10 mouse cellular contexts compared by ENCODE assay signal in the genomic region with DNA sequence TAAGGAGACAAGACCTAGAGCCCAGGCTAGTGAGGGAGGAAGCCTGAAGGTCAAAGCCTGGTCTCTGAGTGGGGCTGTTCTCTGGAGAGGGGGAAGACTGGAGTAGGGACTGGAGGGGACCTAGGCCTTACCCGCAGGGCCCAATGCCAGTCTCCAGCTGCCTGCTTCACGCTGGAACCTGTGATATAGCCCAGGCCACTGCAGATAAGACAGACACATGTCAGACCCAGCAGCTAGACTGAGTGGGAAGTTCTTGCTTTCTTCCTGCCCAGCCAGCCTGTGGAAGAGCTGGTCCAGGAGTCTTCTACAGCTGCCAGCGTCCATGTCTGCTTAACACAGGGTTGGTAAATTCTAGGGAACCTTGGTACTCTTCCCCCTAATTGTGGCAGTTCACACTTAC. TPM values are rescaled to one million over a fixed set of nuclear protein-coding genes. Genes with fewer than 3 reads are reported as not detected.
DNase-seq lines count a peak whose midpoint lies in the region; ATAC-seq and TF ChIP-seq lines count a peak whose summit lies in the region.
"Had no signal": no experiment of that assay in that cellular context is flagged by ENCODE, and none has a peak within 500 bp of the region (broad histone marks: within the 10 kb centered on the region; RNA-seq: fewer than 3 reads in every experiment).

No protein-coding gene starts in this region.

- H3K4me3 ChIP-seq in heart, embryonic 13.5 days = no peak overlapping the region
- H3K4me3 ChIP-seq in lung, embryonic 16.5 days (ENCODE audit: low read length) = no peak overlapping the region
- H3K4me3 ChIP-seq in intestine, postnatal 0 days (ENCODE audit: low read depth, low read length) = no peak overlapping the region
- H3K4me3 ChIP-seq in stomach, embryonic 15.5 days (replicated peaks) = no peak overlapping the region
- H3K4me3 ChIP-seq in forebrain, postnatal 0 days (ENCODE audit: low read depth, low read length) = no peak overlapping the region
- H3K4me3 ChIP-seq: hindbrain, embryonic 13.5 days had no signal

- no peak for TF ChIP-seq CTCF in intestine, postnatal 0 days (IDR thresholded peaks at IDR 0.05; ENCODE audit: low read depth)
- TF ChIP-seq CTCF in forebrain, postnatal 0 days (IDR thresholded peaks at IDR 0.05; ENCODE audit: low read depth) = no peak

- DNase-seq in heart, postnatal 10 days = no peak
- no peak for DNase-seq in lung, postnatal 14 days
- DNase-seq in spleen, postnatal 14 days (ENCODE audit: low spot score in 2 of 2) = no peak
- no peak for DNase-seq in forebrain, postnatal 0 days
- DNase-seq: midbrain, embryonic 14.5 days had no signal

- peak overlapping the region; percentile 4; the same call in 1 of the 2 replicates for H3K4me2 ChIP-seq in heart, embryonic 13.5 days
- no peak overlapping the region for H3K4me2 ChIP-seq in lung, embryonic 16.5 days (ENCODE audit: low read depth, low read length)
- no peak overlapping the region for H3K4me2 ChIP-seq in intestine, postnatal 0 days (replicated peaks; ENCODE audit: low read depth)
- H3K4me2 ChIP-seq in stomach, embryonic 15.5 days = no peak overlapping the region
- no peak overlapping the region for H3K4me2 ChIP-seq in forebrain, postnatal 0 days (ENCODE audit: low read depth)
- H3K4me2 ChIP-seq: hindbrain, embryonic 13.5 days had no signal

- H3K9me3 ChIP-seq in heart, embryonic 13.5 days = no peaks in the 10 kb centered on the region
- H3K9me3 ChIP-seq in lung, embryonic 16.5 days (ENCODE audit: control insufficient read depth, low read length) = no peaks in the 10 kb centered on the region
- H3K9me3 ChIP-seq in intestine, postnatal 0 days (ENCODE audit: control insufficient read depth) = no peaks in the 10 kb centered on the region
- H3K9me3 ChIP-seq in stomach, embryonic 15.5 days = no peaks in the 10 kb centered on the region
- H3K9me3 ChIP-seq in forebrain, postnatal 0 days (ENCODE audit: low read length) = no peaks in the 10 kb centered on the region
- H3K9me3 ChIP-seq: hindbrain, embryonic 13.5 days had no signal

- no peak for ATAC-seq in heart, embryonic 13.5 days (ENCODE audit: extremely low read depth, insufficient number of reproducible peaks, low FRiP score, low TSS enrichment)
- ATAC-seq in lung, embryonic 16.5 days (ENCODE audit: low read depth) = no peak; the same call in 1 of the 2 replicates
- ATAC-seq in intestine, postnatal 0 days = no peak
- no peak for ATAC-seq in stomach, embryonic 15.5 days (ENCODE audit: insufficient read depth, low FRiP score, low read depth)
- no peak for ATAC-seq in forebrain, postnatal 0 days

- no peaks in the 10 kb centered on the region for H3K27me3 ChIP-seq in heart, embryonic 13.5 days (replicated peaks)
- no peaks in the 10 kb centered on the region for H3K27me3 ChIP-seq in lung, embryonic 16.5 days (ENCODE audit: control insufficient read depth, insufficient read depth, low read depth, low read length)
- H3K27me3 ChIP-seq in intestine, postnatal 0 days (replicated peaks; ENCODE audit: control insufficient read depth, insufficient read depth, low read length) = no peaks in the 10 kb centered on the region
- H3K27me3 ChIP-seq in stomach, embryonic 15.5 days (replicated peaks) = no peaks in the 10 kb centered on the region
- H3K27me3 ChIP-seq in forebrain, postnatal 0 days (ENCODE audit: insufficient read depth, low read length) = no peaks in the 10 kb centered on the region
- H3K27me3 ChIP-seq: hindbrain, embryonic 13.5 days had no signal

- peaks cover 31% of the 10 kb centered on the region for H3K4me1 ChIP-seq in heart, embryonic 13.5 days
- peaks cover 4% of the 10 kb centered on the region for H3K4me1 ChIP-seq in lung, embryonic 16.5 days (replicated peaks; ENCODE audit: control insufficient read depth, insufficient read depth, low read length)
- H3K4me1 ChIP-seq in intestine, postnatal 0 days (replicated peaks; ENCODE audit: control insufficient read depth, insufficient read depth, low read length) = no peaks in the 10 kb centered on the region
- H3K4me1 ChIP-seq in stomach, embryonic 15.5 days = peaks cover 15% of the 10 kb centered on the region; the same call in 1 of the 2 replicates
- no peaks in the 10 kb centered on the region for H3K4me1 ChIP-seq in forebrain, postnatal 0 days (ENCODE audit: insufficient read depth)

- no peaks in the 10 kb centered on the region for H3K36me3 ChIP-seq in heart, embryonic 13.5 days
- H3K36me3 ChIP-seq in lung, embryonic 16.5 days (ENCODE audit: control insufficient read depth, insufficient read depth, low read length) = no peaks in the 10 kb centered on the region
- H3K36me3 ChIP-seq in intestine, postnatal 0 days (ENCODE audit: control insufficient read depth, insufficient read depth) = peaks cover 16% of the 10 kb centered on the region; the same call in 1 of the 2 replicates
- H3K36me3 ChIP-seq in stomach, embryonic 15.5 days = no peaks in the 10 kb centered on the region
- peaks cover 47% of the 10 kb centered on the region for H3K36me3 ChIP-seq in forebrain, postnatal 0 days (ENCODE audit: insufficient read depth)

- intact Hi-C loops in heart, postnatal 10 days (cut with DNase I) = no loop called here

- WGBS in heart, embryonic 13.5 days = 20% methylated on average over 3 of the region's 3 CpGs
- 61% methylated on average over 3 of the region's 3 CpGs for WGBS in lung, embryonic 16.5 days
- WGBS in intestine, postnatal 0 days = 64% methylated on average over 3 of the region's 3 CpGs
- WGBS in stomach, embryonic 15.5 days = 72% methylated on average over 3 of the region's 3 CpGs
- 88% methylated on average over 3 of the region's 3 CpGs for WGBS in forebrain, postnatal 0 days

- peak overlapping the region; percentile 78 for H3K27ac ChIP-seq in heart, embryonic 13.5 days (replicated peaks)
- peak overlapping the region; percentile 62 for H3K27ac ChIP-seq in lung, embryonic 16.5 days (ENCODE audit: low read length)
- H3K27ac ChIP-seq in intestine, postnatal 0 days (ENCODE audit: low read depth, low read length) = peak overlapping the region; percentile 3; the same call in 1 of the 2 replicates
- 0 out of 2 replicates have a peak overlapping the region, but pooled peaks have one; percentile 8 for H3K27ac ChIP-seq in stomach, embryonic 15.5 days
- H3K27ac ChIP-seq in forebrain, postnatal 0 days (ENCODE audit: low read depth, low read length) = no peak overlapping the region; the same call in 1 of the 2 replicates
- H3K27ac ChIP-seq: hindbrain, embryonic 13.5 days had no signal

- 0 out of 2 replicates have a peak overlapping the region, but pooled peaks have one; percentile 13 for H3K9ac ChIP-seq in heart, embryonic 13.5 days
- no peak overlapping the region for H3K9ac ChIP-seq in lung, embryonic 16.5 days (ENCODE audit: low read length)
- no peak overlapping the region for H3K9ac ChIP-seq in intestine, postnatal 0 days (ENCODE audit: low read depth, low read length)
- H3K9ac ChIP-seq in stomach, embryonic 15.5 days = no peak overlapping the region
- H3K9ac ChIP-seq in forebrain, postnatal 0 days = no peak overlapping the region
- H3K9ac ChIP-seq: hindbrain, embryonic 13.5 days had no signal

RNA-seq across cellular contexts. Expression of gene Mybbp1a, which starts 17.3 kb away (rescaled TPM):
- 82.3 and 88.2 TPM in 2 replicates for polyA plus RNA-seq in heart, embryonic 13.5 days (2015; fragmentation: Nextera tagmentation; extraction: Ambion mirVana)
- 10 to 100 TPM; 47.0 to 50.0 TPM for total RNA-seq in heart, postnatal 10 days (2021)
- 106 and 126 TPM in 2 replicates for polyA plus RNA-seq in lung, embryonic 16.5 days (2015; fragmentation: Nextera tagmentation; extraction: Ambion mirVana)
- polyA plus RNA-seq in intestine, postnatal 0 days (2015; fragmentation: Nextera tagmentation; extraction: Ambion mirVana) = 37.3 and 40.7 TPM in 2 replicates
- polyA plus RNA-seq in stomach, embryonic 15.5 days (2015; fragmentation: Nextera tagmentation; extraction: Ambion mirVana) = 144 and 159 TPM in 2 replicates
- total RNA-seq in forebrain, postnatal 0 days (2014; rRNA removed) = 36.9 and 38.0 TPM in 2 replicates
- polyA plus RNA-seq in forebrain, postnatal 0 days (2015; fragmentation: Nextera tagmentation; extraction: Ambion mirVana) = 50.0 and 52.4 TPM in 2 replicates

RNA-seq across cellular contexts. Expression of gene Ggt6, which starts 23.2 kb away (rescaled TPM):
- not detected in 2 replicates for polyA plus RNA-seq in heart, embryonic 13.5 days (2015; fragmentation: Nextera tagmentation; extraction: Ambion mirVana)
- total RNA-seq in heart, postnatal 10 days (2021) = not detected
- polyA plus RNA-seq in lung, embryonic 16.5 days (2015; fragmentation: Nextera tagmentation; extraction: Ambion mirVana) = 0.19 TPM in 1 of 2 replicates, not detected in the other
- 8.1 and 8.6 TPM in 2 replicates for polyA plus RNA-seq in intestine, postnatal 0 days (2015; fragmentation: Nextera tagmentation; extraction: Ambion mirVana)
- 4.7 and 4.8 TPM in 2 replicates for polyA plus RNA-seq in stomach, embryonic 15.5 days (2015; fragmentation: Nextera tagmentation; extraction: Ambion mirVana)
- not detected in 2 replicates for total RNA-seq in forebrain, postnatal 0 days (2014; rRNA removed)
- not detected in 2 replicates for polyA plus RNA-seq in forebrain, postnatal 0 days (2015; fragmentation: Nextera tagmentation; extraction: Ambion mirVana)
- polyA plus RNA-seq: hindbrain, embryonic 13.5 days; midbrain, embryonic 14.5 days had no signal

RNA-seq across cellular contexts. Expression of gene Spns2, which starts 31.2 kb away (rescaled TPM):
- 1.9 and 2.4 TPM in 2 replicates for polyA plus RNA-seq in heart, embryonic 13.5 days (2015; fragmentation: Nextera tagmentation; extraction: Ambion mirVana)
- 10 to 100 TPM; 18.0 to 19.5 TPM for total RNA-seq in heart, postnatal 10 days (2021)
- 3.1 and 3.2 TPM in 2 replicates for polyA plus RNA-seq in lung, embryonic 16.5 days (2015; fragmentation: Nextera tagmentation; extraction: Ambion mirVana)
- 19.8 and 20.5 TPM in 2 replicates for polyA plus RNA-seq in intestine, postnatal 0 days (2015; fragmentation: Nextera tagmentation; extraction: Ambion mirVana)
- 4.2 and 6.0 TPM in 2 replicates for polyA plus RNA-seq in stomach, embryonic 15.5 days (2015; fragmentation: Nextera tagmentation; extraction: Ambion mirVana)
- 38.8 and 40.1 TPM in 2 replicates for total RNA-seq in forebrain, postnatal 0 days (2014; rRNA removed)
- 6.5 and 6.7 TPM in 2 replicates for polyA plus RNA-seq in forebrain, postnatal 0 days (2015; fragmentation: Nextera tagmentation; extraction: Ambion mirVana)

RNA-seq across cellular contexts. Expression of gene Smtnl2, which starts 47.0 kb away (rescaled TPM):
- polyA plus RNA-seq in heart, embryonic 13.5 days (2015; fragmentation: Nextera tagmentation; extraction: Ambion mirVana) = 145 and 160 TPM in 2 replicates
- 10 to 100 TPM; 39.0 to 40.9 TPM for total RNA-seq in heart, postnatal 10 days (2021)
- polyA plus RNA-seq in lung, embryonic 16.5 days (2015; fragmentation: Nextera tagmentation; extraction: Ambion mirVana) = 133 and 136 TPM in 2 replicates
- 7.8 and 8.1 TPM in 2 replicates for polyA plus RNA-seq in intestine, postnatal 0 days (2015; fragmentation: Nextera tagmentation; extraction: Ambion mirVana)
- 50.8 and 56.0 TPM in 2 replicates for polyA plus RNA-seq in stomach, embryonic 15.5 days (2015; fragmentation: Nextera tagmentation; extraction: Ambion mirVana)
- total RNA-seq in forebrain, postnatal 0 days (2014; rRNA removed) = 9.7 and 10.4 TPM in 2 replicates
- 8.4 and 10.2 TPM in 2 replicates for polyA plus RNA-seq in forebrain, postnatal 0 days (2015; fragmentation: Nextera tagmentation; extraction: Ambion mirVana)
